Mouse (Mus musculus) limb, embryonic 14.5 days (tissue): ENCODE data around the gene Dab1. TPM values are rescaled to one million over a fixed set of nuclear protein-coding genes. Genes with fewer than 3 reads are reported as not detected.

Source experiments
- ATAC-seq: fragments of 200-750 bp; cut with Nextera tagmentation; 2 replicates; pipeline ENCODE4 v1.8.0; 2017; ENCODE audit warnings: low read depth, moderate number of reproducible peaks, moderate TSS enrichment; ENCODE audit not compliant: low FRiP score
- DNase-seq: peaks from one replicate; pipeline ENCODE4 v3.0.0-alpha.2; 2015; ENCODE audit warnings: low spot score
- H3K27ac ChIP-seq: fragments of 300-500 bp; sonication (generic); replicated peaks from 2 replicates; pipeline ENCODE4 v1.5.1; 2014; ENCODE audit warnings: low read depth, mild to moderate bottlenecking, low read length, moderate library complexity, mixed read lengths
- H3K27me3 ChIP-seq: fragments of 300-500 bp; sonication (generic); 2 replicates; pipeline ENCODE4 v1.6.1; 2014; ENCODE audit warnings: low read length, mixed read lengths; ENCODE audit not compliant: control insufficient read depth, insufficient read depth
- H3K36me3 ChIP-seq: fragments of 300-500 bp; sonication (generic); 2 replicates; pipeline ENCODE4 v1.6.1; 2014; ENCODE audit warnings: mild to moderate bottlenecking, low read length, moderate library complexity, mixed read lengths; ENCODE audit not compliant: control insufficient read depth, insufficient read depth
- H3K4me1 ChIP-seq: fragments of 300-500 bp; sonication (generic); 2 replicates; pipeline ENCODE4 v1.6.1; 2014; ENCODE audit warnings: antibody characterized with exemption, low read length, mixed read lengths; ENCODE audit not compliant: control insufficient read depth, insufficient read depth
- H3K4me2 ChIP-seq: fragments of 300-500 bp; sonication (generic); replicated peaks from 2 replicates; pipeline ENCODE4 v1.6.1; 2014; ENCODE audit warnings: low read depth, mild to moderate bottlenecking, low read length, moderate library complexity; ENCODE audit not compliant: severe bottlenecking
- H3K4me3 ChIP-seq: fragments of 300-500 bp; sonication (generic); replicated peaks from 2 replicates; pipeline ENCODE4 v1.5.1; 2014; ENCODE audit warnings: low read length
- H3K9ac ChIP-seq: fragments of 300-500 bp; sonication (generic); 2 replicates; pipeline ENCODE4 v1.6.1; 2014; ENCODE audit warnings: mild to moderate bottlenecking, low read depth, low read length, moderate library complexity; ENCODE audit not compliant: severe bottlenecking
- H3K9me3 ChIP-seq: fragments of 300-500 bp; sonication (generic); 2 replicates; pipeline ENCODE4 v1.6.1; 2016; ENCODE audit warnings: low read length; ENCODE audit not compliant: control insufficient read depth
- POLR2A ChIP-seq: fragments of 200-500 bp; IDR thresholded peaks from 2 replicates; pipeline ENCODE4 v1.8.0; 2012; ENCODE audit warnings: inconsistent platforms, mild to moderate bottlenecking, moderate library complexity, borderline replicate concordance; ENCODE audit not compliant: insufficient read depth, insufficient read length; ENCODE audit errors: extremely low read depth
- WGBS: fragments of 180-500 bp; shearing (Covaris S2); extraction: QIAGEN DNeasy Blood & Tissue Kit; methylation state at CpG from one replicate; pipeline ENCODE4 v1.1.7; 2014; 5-methylcytosine and 5-hydroxymethylcytosine counted together
- polyA plus RNA-seq, 2 experiments: library from polyadenylated mRNA; depleted of rRNA in 1 of 2; stranded (reverse) in 1 of 2; unstranded in 1 of 2; fragments of >200 nt; fragmentation: Nextera tagmentation in 1 of 2; extraction: Ambion mirVana in 1 of 2; gene quantifications; 2 replicates each; pipeline versions ENCODE4 v1.2.1 to v1.2.3; 2012 to 2014

Dab1 gene
- polyA plus RNA-seq, 2 experiments, result 5.5 to 12.1 TPM

DNA sequence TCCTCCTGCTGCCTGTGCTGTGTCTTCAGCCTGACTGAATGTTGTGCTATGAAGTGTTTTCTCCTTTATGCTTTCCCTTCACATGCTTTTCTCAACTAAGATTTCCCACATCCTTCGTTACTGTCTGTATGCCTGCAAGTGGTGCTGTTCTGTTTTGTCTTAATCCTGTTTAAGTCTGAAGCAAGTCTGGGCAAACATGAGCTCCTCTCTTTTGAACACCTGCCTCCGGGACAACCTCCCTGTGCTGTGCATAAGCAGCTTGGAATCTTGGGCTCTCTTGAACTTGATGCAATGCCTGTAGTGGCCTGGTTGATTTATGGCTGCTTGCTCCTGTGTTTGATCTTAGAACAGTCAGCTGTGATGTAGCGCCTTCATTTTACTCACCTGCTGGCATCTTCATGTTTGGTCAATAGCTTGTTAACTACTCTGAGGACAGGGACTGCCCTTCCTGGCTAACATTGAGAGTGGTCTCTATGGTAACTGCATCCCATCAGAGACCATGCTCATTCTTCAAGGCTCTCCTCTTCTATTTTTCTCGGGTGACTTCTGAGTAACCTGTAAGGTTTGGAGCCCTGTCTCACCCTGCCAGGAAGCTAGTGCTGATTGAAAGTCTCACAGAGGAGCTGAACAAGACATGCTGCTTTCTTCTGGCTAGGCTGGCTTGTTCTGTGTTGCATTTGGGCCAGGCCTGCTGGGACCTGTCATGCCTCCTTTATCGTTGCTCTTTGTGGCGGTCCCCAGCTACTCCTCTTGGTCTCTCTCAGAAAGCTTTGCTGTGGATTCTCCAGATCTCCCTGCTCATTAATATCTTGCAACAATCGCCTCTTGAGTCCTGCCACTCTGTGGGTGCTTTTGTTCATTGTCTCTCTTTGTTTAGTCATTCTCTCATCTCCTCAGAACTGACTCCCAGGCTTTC lies 342.2 kb downstream of the Dab1 start:
- Histone ChIP-seq H3K27ac (no peak overlapping the region), H3K36me3 (no peaks in the 10 kb centered on the region), H3K4me1 (no peaks in the 10 kb centered on the region), H3K4me2 (no peak overlapping the region), H3K9me3 (no peaks in the 10 kb centered on the region), H3K4me3 (no peak overlapping the region), H3K9ac (no peak overlapping the region), H3K27me3 (no peaks in the 10 kb centered on the region)
- DNase-seq (peak; percentile 5), ATAC-seq (no peak)
- TF ChIP-seq POLR2A, result no peak
- 69% methylated on average over 7 of the region's 7 CpGs for WGBS

DNA sequence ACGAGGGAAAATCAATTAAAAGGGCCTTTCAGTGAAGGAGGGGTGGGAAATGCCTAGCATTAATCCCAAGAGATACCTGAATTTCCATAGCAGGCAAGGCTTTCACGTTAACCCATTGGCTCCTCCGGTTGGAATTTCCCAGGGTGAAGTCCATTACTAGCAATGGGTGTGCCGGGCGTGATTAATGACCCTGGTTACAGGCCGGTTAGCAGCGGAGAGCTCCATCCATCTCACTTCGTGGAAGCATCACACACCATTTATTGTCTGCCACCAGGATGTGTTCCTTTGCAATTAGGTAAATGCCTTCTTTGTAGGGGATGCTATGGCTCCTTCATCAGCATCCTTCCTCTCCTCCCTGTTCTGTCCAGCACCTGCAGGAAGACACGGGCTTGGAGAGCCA lies 350.7 kb downstream of the Dab1 start:
- Histone ChIP-seq H3K36me3 (no peaks in the 10 kb centered on the region), H3K27ac (no peak overlapping the region), H3K4me2 (no peak overlapping the region), H3K27me3 (no peaks in the 10 kb centered on the region), H3K9ac (no peak overlapping the region), H3K4me1 (no peaks in the 10 kb centered on the region), H3K4me3 (no peak overlapping the region), H3K9me3 (no peaks in the 10 kb centered on the region)
- WGBS, result 57% methylated on average over 9 of the region's 9 CpGs
- no peak for TF ChIP-seq POLR2A
- DNase-seq (no peak), ATAC-seq (no peak)

DNA sequence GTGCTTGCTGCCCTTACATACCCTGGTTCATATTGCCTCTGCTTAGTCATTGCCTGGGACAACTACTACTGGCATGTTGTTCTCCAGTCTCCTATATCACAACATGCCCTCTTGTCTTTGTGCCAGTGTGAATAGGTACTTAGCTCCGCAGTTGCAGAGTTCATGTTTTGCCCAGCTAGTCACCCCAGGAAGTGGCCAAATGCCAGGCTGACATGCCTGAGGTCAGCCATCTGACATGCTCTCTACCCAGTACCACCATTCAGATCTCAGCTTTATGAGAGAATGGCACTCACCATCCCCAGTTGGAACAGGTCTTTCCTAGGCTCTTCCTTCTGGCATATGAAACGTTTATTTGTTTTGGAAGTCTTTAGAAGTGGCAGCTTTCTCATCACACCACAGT lies 355.4 kb downstream of the Dab1 start:
- no peak for TF ChIP-seq POLR2A
- no peaks in the 10 kb centered on the region for H3K36me3 ChIP-seq
- no peaks in the 10 kb centered on the region for H3K4me1 ChIP-seq
- H3K9me3 ChIP-seq, result no peaks in the 10 kb centered on the region
- no peak overlapping the region for H3K9ac ChIP-seq
- no peaks in the 10 kb centered on the region for H3K27me3 ChIP-seq
- H3K27ac ChIP-seq, result no peak overlapping the region
- 72% methylated on average over 2 of the region's 2 CpGs for WGBS
- DNase-seq, result no peak
- no peak overlapping the region for H3K4me2 ChIP-seq
- H3K4me3 ChIP-seq, result no peak overlapping the region
- ATAC-seq, result no peak

DNA sequence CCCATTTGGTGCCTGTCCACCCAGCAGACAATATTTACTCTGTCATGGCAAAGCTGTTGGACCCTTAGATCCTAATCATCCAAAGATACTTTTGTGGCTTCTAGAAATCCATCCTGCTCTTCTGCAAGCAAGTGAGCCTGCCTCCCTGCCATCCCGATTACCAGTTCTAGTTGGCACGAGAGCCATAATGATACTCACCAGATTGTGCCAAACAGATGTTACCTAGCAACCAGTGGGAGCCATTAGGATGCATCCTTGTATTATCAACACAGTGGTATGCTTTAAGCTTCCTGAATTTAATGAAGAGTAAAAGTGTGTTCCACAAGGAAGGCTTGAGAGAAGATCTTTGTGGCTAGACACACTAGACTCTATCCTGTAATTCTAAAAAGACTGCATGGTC lies 355.8 kb downstream of the Dab1 start:
- Histone ChIP-seq H3K9ac (no peak overlapping the region), H3K36me3 (no peaks in the 10 kb centered on the region), H3K9me3 (no peaks in the 10 kb centered on the region), H3K4me2 (no peak overlapping the region), H3K4me3 (no peak overlapping the region), H3K27me3 (no peaks in the 10 kb centered on the region), H3K27ac (no peak overlapping the region), H3K4me1 (no peaks in the 10 kb centered on the region)
- 92% methylated on average over 2 of the region's 2 CpGs for whole genome bisulfite sequencing
- no peak for TF ChIP-seq POLR2A
- ATAC-seq (no peak), DNase-seq (no peak)

DNA sequence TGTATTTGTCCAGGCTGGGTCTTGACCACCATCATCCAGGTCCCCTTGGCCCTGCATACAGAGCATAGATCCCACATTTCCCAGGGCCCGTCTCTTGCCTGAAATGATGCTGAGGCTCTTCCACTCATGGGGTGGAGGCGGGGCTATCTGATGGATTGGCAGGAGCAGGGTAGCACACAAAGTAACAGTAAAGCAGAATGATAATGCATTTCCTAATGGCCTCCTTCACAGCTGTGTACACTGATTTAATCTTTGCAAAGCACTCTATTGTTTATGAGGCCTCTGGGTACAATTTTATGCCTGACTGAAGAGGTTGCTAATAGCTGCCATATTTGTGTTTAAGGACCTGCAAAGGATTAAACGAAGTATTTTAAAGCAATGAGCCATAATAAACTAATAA lies 374.7 kb downstream of the Dab1 start:
- H3K27ac ChIP-seq, result no peak overlapping the region

More for the DNA sequence above, 374.7 kb downstream of the Dab1 start:
- Histone ChIP-seq H3K36me3 (no peaks in the 10 kb centered on the region), H3K4me2 (no peak overlapping the region), H3K4me3 (no peak overlapping the region), H3K9ac (no peak overlapping the region), H3K9me3 (no peaks in the 10 kb centered on the region), H3K27me3 (no peaks in the 10 kb centered on the region), H3K4me1 (no peaks in the 10 kb centered on the region)
- TF ChIP-seq POLR2A, result no peak
- ATAC-seq, result no peak
- DNase-seq, result no peak
- WGBS, result 66% methylated on average over 3 of the region's 3 CpGs
